Mouse (Mus musculus) embryonic facial prominence, embryonic 10.5 days (tissue): Measurements from ENCODE around the gene Pde4d. TPM values are rescaled to one million over a fixed set of nuclear protein-coding genes. Genes with fewer than 3 reads are reported as not detected.

Experiments used
- DNase-seq: peaks from one replicate; pipeline ENCODE4 v3.0.0-alpha.2; 2017; ENCODE audit warnings: low spot score
- H3K27ac ChIP-seq: fragments of 300-500 bp; sonication (generic); replicated peaks from 2 replicates; pipeline ENCODE4 v1.5.1; 2016; ENCODE audit warnings: mild to moderate bottlenecking
- H3K27me3 ChIP-seq: fragments of 300-500 bp; sonication (generic); replicated peaks from 2 replicates; pipeline ENCODE4 v1.6.1; 2016; ENCODE audit warnings: low read depth, mild to moderate bottlenecking; ENCODE audit not compliant: poor library complexity, severe bottlenecking
- H3K36me3 ChIP-seq: fragments of 300-500 bp; sonication (generic); replicated peaks from 2 replicates; pipeline ENCODE4 v1.6.1; 2016; ENCODE audit warnings: mild to moderate bottlenecking, moderate library complexity
- H3K4me1 ChIP-seq: fragments of 300-500 bp; sonication (generic); 2 replicates; pipeline ENCODE4 v1.6.1; 2016
- H3K4me3 ChIP-seq: fragments of 300-500 bp; sonication (generic); 2 replicates; pipeline ENCODE4 v1.5.1; 2016; ENCODE audit warnings: mild to moderate bottlenecking, moderate library complexity
- H3K9me3 ChIP-seq: fragments of 300-500 bp; sonication (generic); 2 replicates; pipeline ENCODE4 v1.6.1; 2016; ENCODE audit warnings: mild to moderate bottlenecking
- WGBS: fragments of 180-500 bp; shearing (Covaris S2); methylation state at CpG from one replicate; pipeline ENCODE4 v1.1.7; 2016; 5-methylcytosine and 5-hydroxymethylcytosine counted together
- polyA plus RNA-seq: library from polyadenylated mRNA; unstranded; fragments of >200 nt; fragmentation: Nextera tagmentation; extraction: Ambion mirVana; gene quantifications from 2 replicates; pipeline ENCODE4 v1.2.1, GENCODE M21; 2016

Pde4d gene
- polyA plus RNA-seq, 1 experiment from 2014 or later: 19.7 TPM

- H3K4me1 ChIP-seq: peaks cover 9% of the 10 kb centered on the region
- no peak overlapping the region for H3K27ac ChIP-seq
- WGBS: 89% methylated on average over 2 of the region's 2 CpGs
- H3K4me3 ChIP-seq: no peak overlapping the region
- no peaks in the 10 kb centered on the region for H3K36me3 ChIP-seq
- DNase-seq: no peak
- no peaks in the 10 kb centered on the region for H3K9me3 ChIP-seq
- H3K27me3 ChIP-seq: no peaks in the 10 kb centered on the region
These were observed 1177.5 kb downstream of the Pde4d start for GRCm38 (mm10) chr13:109627265-109627664.

GRCm38 (mm10) chr13:109628606-109629005 lies 1178.9 kb downstream of the Pde4d start:
- H3K4me1 ChIP-seq: peaks cover 22% of the 10 kb centered on the region
- DNase-seq: no peak
- H3K36me3 ChIP-seq: no peaks in the 10 kb centered on the region
- no peak overlapping the region for H3K27ac ChIP-seq
- H3K4me3 ChIP-seq: no peak overlapping the region
- no peaks in the 10 kb centered on the region for H3K27me3 ChIP-seq
- whole genome bisulfite sequencing: 95% methylated on average over 4 of the region's 4 CpGs
- H3K9me3 ChIP-seq: no peaks in the 10 kb centered on the region

GRCm38 (mm10) chr13:109629216-109629615 lies 1179.5 kb downstream of the Pde4d start:
- DNase-seq: no peak
- Histone ChIP-seq H3K36me3 (no peaks in the 10 kb centered on the region), H3K27ac (no peak overlapping the region), H3K9me3 (no peaks in the 10 kb centered on the region), H3K4me3 (no peak overlapping the region), H3K4me1 (peaks cover 28% of the 10 kb centered on the region), H3K27me3 (no peaks in the 10 kb centered on the region)
- WGBS: 88% methylated on average over 5 of the region's 5 CpGs

GRCm38 (mm10) chr13:109631399-109632026 lies 1181.8 kb downstream of the Pde4d start:
- Histone ChIP-seq H3K27me3 (no peaks in the 10 kb centered on the region), H3K27ac (no peak overlapping the region), H3K4me1 (peaks cover 35% of the 10 kb centered on the region), H3K4me3 (no peak overlapping the region), H3K36me3 (no peaks in the 10 kb centered on the region), H3K9me3 (no peaks in the 10 kb centered on the region)
- no peak for DNase-seq
- 32% methylated on average over 10 of the region's 10 CpGs for WGBS

GRCm38 (mm10) chr13:109632387-109633036 lies 1182.8 kb downstream of the Pde4d start:
- peak; percentile 52 for DNase-seq
- no peak overlapping the region for H3K4me3 ChIP-seq
- H3K9me3 ChIP-seq: no peaks in the 10 kb centered on the region
- H3K36me3 ChIP-seq: no peaks in the 10 kb centered on the region
- 0 out of 2 replicates have a peak, but pooled peaks cover 3% of the 10 kb centered on the region for H3K27me3 ChIP-seq
- H3K27ac ChIP-seq: peak overlapping the region; percentile 27
- WGBS: 1% methylated on average over 7 of the region's 7 CpGs
- peaks cover 35% of the 10 kb centered on the region for H3K4me1 ChIP-seq

- Histone ChIP-seq H3K4me3 (no peak overlapping the region), H3K27me3 (0 out of 2 replicates have a peak, but pooled peaks cover 3% of the 10 kb centered on the region), H3K36me3 (no peaks in the 10 kb centered on the region), H3K27ac (peak overlapping the region; percentile 27; the same call in 1 of the 2 replicates), H3K9me3 (no peaks in the 10 kb centered on the region), H3K4me1 (peaks cover 35% of the 10 kb centered on the region)
- DNase-seq: no peak
- 9% methylated on average over 3 of the region's 3 CpGs for WGBS
These were observed 1183.3 kb downstream of the Pde4d start for GRCm38 (mm10) chr13:109633037-109633418.

- Histone ChIP-seq H3K36me3 (no peaks in the 10 kb centered on the region), H3K9me3 (no peaks in the 10 kb centered on the region), H3K4me1 (peaks cover 36% of the 10 kb centered on the region), H3K4me3 (no peak overlapping the region), H3K27me3 (0 out of 2 replicates have a peak, but pooled peaks cover 3% of the 10 kb centered on the region), H3K27ac (no peak overlapping the region)
- WGBS: 50% methylated on average over 10 of the region's 10 CpGs
- DNase-seq: no peak
These were observed 1186.3 kb downstream of the Pde4d start for GRCm38 (mm10) chr13:109635901-109636520.

GRCm38 (mm10) chr13:109638273-109638672 lies 1188.5 kb downstream of the Pde4d start:
- 0 out of 2 replicates have a peak, but pooled peaks cover 3% of the 10 kb centered on the region for H3K27me3 ChIP-seq

GRCm38 (mm10) chr13:109639286-109639685 lies 1189.5 kb downstream of the Pde4d start:
- Histone ChIP-seq H3K36me3 (no peaks in the 10 kb centered on the region), H3K9me3 (no peaks in the 10 kb centered on the region), H3K4me1 (peaks cover 16% of the 10 kb centered on the region), H3K4me3 (no peak overlapping the region), H3K27me3 (0 out of 2 replicates have a peak, but pooled peaks cover 3% of the 10 kb centered on the region), H3K27ac (no peak overlapping the region)
- WGBS: 86% methylated on average over 6 of the region's 6 CpGs
- no peak for DNase-seq

More at GRCm38 (mm10) chr13:109638273-109638672, 1188.5 kb downstream of the Pde4d start:
- Histone ChIP-seq H3K9me3 (no peaks in the 10 kb centered on the region), H3K4me1 (peaks cover 25% of the 10 kb centered on the region), H3K36me3 (no peaks in the 10 kb centered on the region), H3K4me3 (no peak overlapping the region), H3K27ac (no peak overlapping the region)
- DNase-seq: no peak

GRCm38 (mm10) chr13:109641562-109641961 lies 1191.8 kb downstream of the Pde4d start:
- Histone ChIP-seq H3K27ac (no peak overlapping the region), H3K4me1 (peaks cover 24% of the 10 kb centered on the region), H3K36me3 (no peaks in the 10 kb centered on the region), H3K9me3 (no peaks in the 10 kb centered on the region), H3K4me3 (no peak overlapping the region), H3K27me3 (0 out of 2 replicates have a peak, but pooled peaks cover 3% of the 10 kb centered on the region)
- 76% methylated on average over 6 of the region's 6 CpGs for WGBS
- no peak for DNase-seq

GRCm38 (mm10) chr13:109643419-109643818 lies 1193.7 kb downstream of the Pde4d start:
- H3K4me3 ChIP-seq: no peak overlapping the region
- peaks cover 31% of the 10 kb centered on the region for H3K4me1 ChIP-seq
- no peaks in the 10 kb centered on the region; the same call in 1 of the 2 replicates for H3K27me3 ChIP-seq
- H3K27ac ChIP-seq: no peak overlapping the region
- no peak for DNase-seq
- H3K36me3 ChIP-seq: no peaks in the 10 kb centered on the region
- H3K9me3 ChIP-seq: no peaks in the 10 kb centered on the region
- WGBS: 80% methylated on average over 3 of the region's 3 CpGs

GRCm38 (mm10) chr13:109644086-109644485 lies 1194.3 kb downstream of the Pde4d start:
- DNase-seq: no peak
- 91% methylated on average over 2 of the region's 2 CpGs for WGBS
- no peaks in the 10 kb centered on the region for H3K9me3 ChIP-seq

More at GRCm38 (mm10) chr13:109644086-109644485, 1194.3 kb downstream of the Pde4d start:
- H3K36me3 ChIP-seq: no peaks in the 10 kb centered on the region
- H3K27ac ChIP-seq: no peak overlapping the region
- H3K4me1 ChIP-seq: peaks cover 31% of the 10 kb centered on the region
- no peaks in the 10 kb centered on the region; the same call in 1 of the 2 replicates for H3K27me3 ChIP-seq
- H3K4me3 ChIP-seq: no peak overlapping the region
